Mouse (Mus musculus): ENCODE data around the gene Mydgf. TPM values are rescaled to one million over a fixed set of nuclear protein-coding genes. Genes with fewer than 3 reads are reported as not detected.

Gene Mydgf
- polyA plus RNA-seq, 1 experiment from 2014 or later, result 66.7 TPM

GRCm38 (mm10) chr17:56211090-56211489 is 27.4 kb upstream of the Mydgf start:
- peaks cover 59% of the 10 kb centered on the region for H3K36me3 ChIP-seq
- no peak overlapping the region for H3K27ac ChIP-seq
- no peak overlapping the region for H3K4me2 ChIP-seq
- no peaks in the 10 kb centered on the region for H3K9me3 ChIP-seq (replicated peaks)
- WGBS (ENCODE audit: insufficient replicate concordance), result 60% methylated on average over 2 of the region's 2 CpGs
- ATAC-seq (ENCODE audit: low read depth) (no peak), DNase-seq (no peak)
- no peak overlapping the region for H3K9ac ChIP-seq
- H3K4me3 ChIP-seq (replicated peaks), result no peak overlapping the region
- H3K4me1 ChIP-seq (replicated peaks), result peaks cover 45% of the 10 kb centered on the region
- no peaks in the 10 kb centered on the region for H3K27me3 ChIP-seq

- peaks cover 78% of the 10 kb centered on the region for H3K36me3 ChIP-seq
- no peak overlapping the region for H3K27ac ChIP-seq
- no peak overlapping the region for H3K4me3 ChIP-seq (replicated peaks)
- H3K27me3 ChIP-seq, result no peaks in the 10 kb centered on the region
- H3K9ac ChIP-seq, result no peak overlapping the region
- H3K4me2 ChIP-seq, result no peak overlapping the region
- DNase-seq (no peak), ATAC-seq (ENCODE audit: low read depth) (no peak)
- peaks cover 42% of the 10 kb centered on the region for H3K4me1 ChIP-seq (replicated peaks)
- H3K9me3 ChIP-seq (replicated peaks), result no peaks in the 10 kb centered on the region
- WGBS (ENCODE audit: insufficient replicate concordance), result 80% methylated on average over 3 of the region's 3 CpGs
Measured at GRCm38 (mm10) chr17:56208821-56209220, 25.1 kb upstream of the Mydgf start.

- H3K27me3 ChIP-seq, result no peaks in the 10 kb centered on the region
- no peaks in the 10 kb centered on the region for H3K9me3 ChIP-seq (replicated peaks)
- peaks cover 86% of the 10 kb centered on the region for H3K36me3 ChIP-seq
- no peak overlapping the region for H3K4me2 ChIP-seq
- H3K4me1 ChIP-seq (replicated peaks), result peaks cover 41% of the 10 kb centered on the region
- WGBS (ENCODE audit: insufficient replicate concordance), result 78% methylated on average over 9 of the region's 9 CpGs
- H3K27ac ChIP-seq, result no peak overlapping the region
- ATAC-seq (ENCODE audit: low read depth), result no peak
- no peak overlapping the region for H3K4me3 ChIP-seq (replicated peaks)
- H3K9ac ChIP-seq, result no peak overlapping the region
- no peak for DNase-seq
Measured at GRCm38 (mm10) chr17:56207963-56208530, 24.3 kb upstream of the Mydgf start.

GRCm38 (mm10) chr17:56206986-56207674 is 23.4 kb upstream of the Mydgf start:
- WGBS (ENCODE audit: insufficient replicate concordance), result 71% methylated on average over 6 of the region's 6 CpGs
- H3K4me3 ChIP-seq (replicated peaks), result no peak overlapping the region
- H3K9ac ChIP-seq, result no peak overlapping the region
- no peak overlapping the region for H3K4me2 ChIP-seq
- no peaks in the 10 kb centered on the region for H3K27me3 ChIP-seq
- ATAC-seq (ENCODE audit: low read depth) (no peak), DNase-seq (no peak)
- no peak overlapping the region for H3K27ac ChIP-seq
- peaks cover 32% of the 10 kb centered on the region for H3K4me1 ChIP-seq (replicated peaks)
- peaks cover 95% of the 10 kb centered on the region for H3K36me3 ChIP-seq
- no peaks in the 10 kb centered on the region for H3K9me3 ChIP-seq (replicated peaks)

DNA sequence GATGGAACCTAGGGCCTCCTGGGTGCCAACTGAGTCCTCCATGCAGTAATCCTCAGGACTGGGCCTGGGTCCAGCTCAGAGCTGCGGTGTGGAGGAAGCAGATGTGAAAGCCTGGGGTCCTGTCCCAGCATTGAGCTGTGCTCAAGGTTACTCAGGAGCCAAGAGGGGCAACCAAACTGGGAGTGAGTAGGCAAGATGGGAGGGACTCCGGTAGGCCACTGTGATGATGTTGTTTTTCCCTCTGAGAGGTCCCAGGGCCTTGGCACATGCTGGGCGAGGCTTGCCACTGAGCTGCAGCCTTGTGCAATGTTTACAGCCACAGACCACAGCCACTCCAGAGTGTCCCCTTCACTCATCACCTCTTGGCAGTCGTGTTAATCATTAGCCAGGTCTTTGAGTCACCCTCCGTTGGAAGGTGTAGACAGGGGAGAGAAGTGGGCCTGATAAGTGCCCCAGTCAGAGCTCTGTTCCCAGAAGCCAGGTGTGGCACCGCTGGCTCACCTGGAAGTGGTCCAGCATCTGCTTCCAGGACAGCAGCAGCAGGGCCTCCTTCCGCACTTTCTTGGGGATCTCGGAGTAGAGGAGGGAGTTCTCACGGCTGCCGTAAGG is 22.7 kb upstream of the Mydgf start:
- no peak overlapping the region for H3K4me2 ChIP-seq
- DNase-seq (no peak), ATAC-seq (ENCODE audit: low read depth) (peak; percentile 68)
- peaks cover 24% of the 10 kb centered on the region for H3K4me1 ChIP-seq (replicated peaks)
- H3K27me3 ChIP-seq, result no peaks in the 10 kb centered on the region
- peak overlapping the region; percentile 44; the same call in 1 of the 2 replicates for H3K27ac ChIP-seq
- H3K36me3 ChIP-seq, result peaks cover 95% of the 10 kb centered on the region
- 79% methylated on average over 10 of the region's 10 CpGs for WGBS (ENCODE audit: insufficient replicate concordance)
- no peak overlapping the region for H3K4me3 ChIP-seq (replicated peaks)
- H3K9me3 ChIP-seq (replicated peaks), result no peaks in the 10 kb centered on the region
- H3K9ac ChIP-seq, result no peak overlapping the region

GRCm38 (mm10) chr17:56203729-56204128 is 20.0 kb upstream of the Mydgf start:
- Histone ChIP-seq H3K4me3 (replicated peaks) (no peak overlapping the region), H3K4me2 (no peak overlapping the region), H3K9me3 (replicated peaks) (no peaks in the 10 kb centered on the region), H3K4me1 (replicated peaks) (peaks cover 18% of the 10 kb centered on the region), H3K27ac (no peak overlapping the region), H3K27me3 (no peaks in the 10 kb centered on the region), H3K36me3 (peaks cover 84% of the 10 kb centered on the region), H3K9ac (no peak overlapping the region)
- DNase-seq, result no peak
- WGBS (ENCODE audit: insufficient replicate concordance), result 64% methylated on average over 3 of the region's 3 CpGs
- ATAC-seq (ENCODE audit: low read depth), result no peak

DNA sequence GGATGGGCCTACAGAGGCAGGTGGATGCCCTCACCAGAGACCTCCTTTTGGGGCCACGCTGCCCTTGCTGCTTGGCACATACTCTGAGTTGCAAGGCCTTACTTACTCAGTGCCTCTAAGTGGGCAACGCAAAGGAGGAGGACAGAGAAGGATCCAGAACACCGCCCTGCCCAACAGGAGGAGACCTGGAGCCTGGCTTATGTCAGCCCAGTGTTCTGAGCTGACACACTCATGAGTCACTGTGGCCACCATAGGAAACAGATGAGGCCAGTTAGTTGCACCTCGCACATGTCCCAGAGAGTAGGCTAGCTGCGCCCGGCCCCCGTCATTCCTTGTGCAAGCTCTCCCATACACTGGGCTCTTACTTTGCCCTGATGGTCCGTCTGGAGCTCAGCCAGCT is 18.8 kb upstream of the Mydgf start:
- ATAC-seq (ENCODE audit: low read depth) (no peak), DNase-seq (no peak)
- peaks cover 89% of the 10 kb centered on the region for H3K36me3 ChIP-seq
- H3K9ac ChIP-seq, result no peak overlapping the region
- no peak overlapping the region for H3K4me3 ChIP-seq (replicated peaks)
- H3K4me2 ChIP-seq, result no peak overlapping the region
- H3K9me3 ChIP-seq (replicated peaks), result no peaks in the 10 kb centered on the region
- H3K27me3 ChIP-seq, result no peaks in the 10 kb centered on the region
- peaks cover 11% of the 10 kb centered on the region for H3K4me1 ChIP-seq (replicated peaks)
- 85% methylated on average over 8 of the region's 8 CpGs for WGBS (ENCODE audit: insufficient replicate concordance)
- H3K27ac ChIP-seq, result no peak overlapping the region

GRCm38 (mm10) chr17:56201642-56202041 is 17.9 kb upstream of the Mydgf start:
- Histone ChIP-seq H3K36me3 (peaks cover 89% of the 10 kb centered on the region), H3K9me3 (replicated peaks) (no peaks in the 10 kb centered on the region), H3K4me1 (replicated peaks) (0 out of 2 replicates have a peak, but pooled peaks cover 3% of the 10 kb centered on the region), H3K27ac (no peak overlapping the region), H3K4me3 (replicated peaks) (no peak overlapping the region), H3K9ac (no peak overlapping the region), H3K27me3 (no peaks in the 10 kb centered on the region), H3K4me2 (no peak overlapping the region)
- DNase-seq (no peak), ATAC-seq (ENCODE audit: low read depth) (no peak)
- WGBS (ENCODE audit: insufficient replicate concordance), result 58% methylated on average over 3 of the region's 3 CpGs

GRCm38 (mm10) chr17:56200586-56200985 is 16.9 kb upstream of the Mydgf start:
- Histone ChIP-seq H3K4me1 (replicated peaks) (0 out of 2 replicates have a peak, but pooled peaks cover 3% of the 10 kb centered on the region), H3K27ac (no peak overlapping the region), H3K9ac (no peak overlapping the region), H3K4me3 (replicated peaks) (no peak overlapping the region), H3K36me3 (peaks cover 89% of the 10 kb centered on the region), H3K9me3 (replicated peaks) (no peaks in the 10 kb centered on the region), H3K27me3 (no peaks in the 10 kb centered on the region), H3K4me2 (no peak overlapping the region)
- ATAC-seq (ENCODE audit: low read depth) (no peak), DNase-seq (no peak)
- 77% methylated on average over 9 of the region's 9 CpGs for WGBS (ENCODE audit: insufficient replicate concordance)

- Histone ChIP-seq H3K4me2 (no peak overlapping the region), H3K27me3 (no peaks in the 10 kb centered on the region), H3K27ac (no peak overlapping the region), H3K4me1 (replicated peaks) (no peaks in the 10 kb centered on the region), H3K4me3 (replicated peaks) (no peak overlapping the region), H3K9ac (no peak overlapping the region), H3K9me3 (replicated peaks) (no peaks in the 10 kb centered on the region), H3K36me3 (peaks cover 82% of the 10 kb centered on the region)
- ATAC-seq (ENCODE audit: low read depth) (no peak), DNase-seq (no peak)
- 78% methylated on average over 2 of the region's 2 CpGs for WGBS (ENCODE audit: insufficient replicate concordance)
Measured at GRCm38 (mm10) chr17:56196860-56197259, 13.1 kb upstream of the Mydgf start.

DNA sequence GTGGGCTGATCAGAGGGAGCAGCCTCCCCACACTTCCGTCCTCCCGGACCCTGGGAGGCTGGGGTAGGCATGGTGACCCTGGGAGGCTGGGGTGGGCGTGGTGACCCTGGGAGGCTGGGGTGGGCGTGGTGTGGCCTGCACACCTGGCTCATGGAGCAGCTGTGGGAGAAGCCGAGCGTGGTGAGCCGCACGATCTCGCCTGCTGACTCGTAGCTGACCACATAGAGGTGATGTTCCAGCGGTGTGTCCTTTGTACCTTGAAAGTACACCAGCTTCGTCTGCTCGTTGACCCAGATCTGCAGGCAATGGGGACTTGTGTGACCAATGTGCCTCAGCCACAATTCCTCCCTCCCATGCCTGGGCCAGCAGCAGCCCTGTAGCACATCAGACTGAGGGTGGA is 11.0 kb upstream of the Mydgf start:
- Histone ChIP-seq H3K27me3 (no peaks in the 10 kb centered on the region), H3K4me2 (no peak overlapping the region), H3K36me3 (peaks cover 87% of the 10 kb centered on the region), H3K4me3 (replicated peaks) (no peak overlapping the region), H3K4me1 (replicated peaks) (no peaks in the 10 kb centered on the region), H3K9me3 (replicated peaks) (no peaks in the 10 kb centered on the region), H3K9ac (no peak overlapping the region), H3K27ac (no peak overlapping the region)
- WGBS (ENCODE audit: insufficient replicate concordance), result 82% methylated on average over 13 of the region's 13 CpGs
- ATAC-seq (ENCODE audit: low read depth), result peak; percentile 39; the same call in 1 of the 2 replicates
- no peak for DNase-seq
